Mouse (Mus musculus) heart, embryonic 16.5 days (tissue): ENCODE results near the gene Trim59. TPM values are rescaled to one million over a fixed set of nuclear protein-coding genes. Genes with fewer than 3 reads are reported as not detected.

ENCODE experiments used
- ATAC-seq: fragments of 200-750 bp; cut with Nextera tagmentation; replicated peaks from 2 replicates; pipeline ENCODE4 v1.8.0; 2017; ENCODE audit warnings: moderate number of reproducible peaks; ENCODE audit not compliant: insufficient read depth, low FRiP score; ENCODE audit errors: extremely low read depth
- H3K27ac ChIP-seq: fragments of 300-500 bp; sonication (generic); 2 replicates; pipeline ENCODE4 v1.5.1; 2014; ENCODE audit warnings: mild to moderate bottlenecking, low read length, control low read depth, moderate library complexity
- H3K27me3 ChIP-seq: fragments of 300-500 bp; sonication (generic); 2 replicates; pipeline ENCODE4 v1.6.1; 2014; ENCODE audit warnings: low read length, mixed read lengths; ENCODE audit not compliant: control insufficient read depth, insufficient read depth
- H3K36me3 ChIP-seq: fragments of 300-500 bp; sonication (generic); 2 replicates; pipeline ENCODE4 v1.6.1; 2014; ENCODE audit not compliant: control insufficient read depth, insufficient read depth
- H3K4me1 ChIP-seq: fragments of 300-500 bp; sonication (generic); 2 replicates; pipeline ENCODE4 v1.6.1; 2014; ENCODE audit warnings: low read length, mixed read lengths; ENCODE audit not compliant: control insufficient read depth, insufficient read depth
- H3K4me2 ChIP-seq: fragments of 300-500 bp; sonication (generic); 2 replicates; pipeline ENCODE4 v1.6.1; 2014; ENCODE audit warnings: low read depth, mild to moderate bottlenecking, control low read depth, low read length
- H3K4me3 ChIP-seq: fragments of 300-500 bp; sonication (generic); 2 replicates; pipeline ENCODE4 v1.5.1; 2014; ENCODE audit warnings: mild to moderate bottlenecking, control low read depth, low read length
- H3K9ac ChIP-seq: fragments of 300-500 bp; sonication (generic); 2 replicates; pipeline ENCODE4 v1.6.1; 2014; ENCODE audit warnings: low read length, control low read depth
- H3K9me3 ChIP-seq: fragments of 300-500 bp; sonication (generic); replicated peaks from 2 replicates; pipeline ENCODE4 v1.6.1; 2016; ENCODE audit warnings: low read length; ENCODE audit not compliant: control insufficient read depth
- WGBS: fragments of 180-500 bp; shearing (Covaris S2); extraction: QIAGEN DNeasy Blood & Tissue Kit; methylation state at CpG from one replicate; pipeline ENCODE4 v1.1.7; 2014; 5-methylcytosine and 5-hydroxymethylcytosine counted together
- polyA plus RNA-seq: library from polyadenylated mRNA; unstranded; fragments of >200 nt; fragmentation: Nextera tagmentation; extraction: Ambion mirVana; gene quantifications from 2 replicates; pipeline ENCODE4 v1.2.1, GENCODE M21; 2015

The Trim59 gene
- 61.8 and 69.6 TPM in 2 replicates for polyA plus RNA-seq

GRCm38 (mm10) chr3:69044645-69045399, at the start of gene Trim59:
Gene Trim59, minus strand, starts transcription at chr3:69044755.
- under 1% methylated on average over 75 of the region's 80 CpGs for WGBS
- peak; percentile 94 for ATAC-seq

GRCm38 (mm10) chr3:69064005-69064404, 19.4 kb upstream of the Trim59 start:
- no peak overlapping the region for H3K9ac ChIP-seq
- H3K4me1 ChIP-seq, result no peaks in the 10 kb centered on the region
- H3K4me3 ChIP-seq, result no peak overlapping the region
- H3K36me3 ChIP-seq, result no peaks in the 10 kb centered on the region
- H3K9me3 ChIP-seq, result no peaks in the 10 kb centered on the region
- no peak overlapping the region for H3K27ac ChIP-seq
- no peak for ATAC-seq
- H3K4me2 ChIP-seq, result no peak overlapping the region
- WGBS, result 30% methylated on average over 1 of the region's 1 CpGs
- H3K27me3 ChIP-seq, result no peaks in the 10 kb centered on the region

More at GRCm38 (mm10) chr3:69044645-69045399, at the start of gene Trim59:
- peak within 1 kb of the TSS; percentile 91 for H3K9ac ChIP-seq
- H3K4me3 ChIP-seq, result peak within 1 kb of the TSS; percentile 96
- H3K4me1 ChIP-seq, result peaks cover 17% of the 10 kb centered on the region
- H3K36me3 ChIP-seq, result peaks cover 4% of the 10 kb centered on the region
- H3K27ac ChIP-seq, result peak within 1 kb of the TSS; percentile 91
- no peaks in the 10 kb centered on the region for H3K9me3 ChIP-seq
- peak within 1 kb of the TSS; percentile 76 for H3K4me2 ChIP-seq
- H3K27me3 ChIP-seq, result no peaks in the 10 kb centered on the region

- H3K4me3 ChIP-seq, result no peak overlapping the region
- no peak for ATAC-seq
- no peaks in the 10 kb centered on the region for H3K9me3 ChIP-seq
- no peaks in the 10 kb centered on the region for H3K36me3 ChIP-seq
- H3K9ac ChIP-seq, result no peak overlapping the region
- 82% methylated on average over 1 of the region's 1 CpGs for WGBS
- H3K4me1 ChIP-seq, result no peaks in the 10 kb centered on the region
- no peaks in the 10 kb centered on the region for H3K27me3 ChIP-seq
- H3K27ac ChIP-seq, result no peak overlapping the region
- H3K4me2 ChIP-seq, result no peak overlapping the region
These were observed 18.2 kb upstream of the Trim59 start for GRCm38 (mm10) chr3:69062764-69063163.

DNA sequence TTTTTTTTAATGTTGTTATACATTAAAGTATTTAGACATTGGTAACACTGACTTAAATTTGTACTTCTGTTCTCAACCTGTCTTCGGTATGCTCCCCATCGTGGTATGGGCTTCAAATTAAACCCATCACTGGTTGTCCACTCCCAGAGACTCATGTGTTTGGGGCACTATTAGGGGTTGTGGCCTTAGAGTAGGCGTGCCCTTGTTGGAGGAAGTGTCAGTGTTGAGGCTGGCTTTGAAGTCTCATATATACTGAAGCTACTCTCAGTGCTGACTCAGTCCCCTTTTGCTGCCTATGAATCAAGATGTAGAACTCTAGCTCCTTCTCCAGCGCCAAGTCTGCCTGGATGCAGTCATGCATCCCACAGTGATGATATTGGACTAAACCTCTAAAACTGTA, 16.1 kb upstream of the Trim59 start:
- H3K4me3 ChIP-seq, result no peak overlapping the region
- no peaks in the 10 kb centered on the region for H3K27me3 ChIP-seq
- no peaks in the 10 kb centered on the region for H3K9me3 ChIP-seq
- 93% methylated on average over 4 of the region's 4 CpGs for WGBS
- no peak overlapping the region for H3K27ac ChIP-seq
- H3K4me1 ChIP-seq, result no peaks in the 10 kb centered on the region
- no peak for ATAC-seq
- H3K36me3 ChIP-seq, result no peaks in the 10 kb centered on the region
- no peak overlapping the region for H3K9ac ChIP-seq
- no peak overlapping the region for H3K4me2 ChIP-seq

- Histone ChIP-seq H3K4me1 (no peaks in the 10 kb centered on the region), H3K9me3 (no peaks in the 10 kb centered on the region), H3K27ac (no peak overlapping the region), H3K36me3 (no peaks in the 10 kb centered on the region), H3K4me2 (no peak overlapping the region), H3K4me3 (no peak overlapping the region), H3K9ac (no peak overlapping the region), H3K27me3 (no peaks in the 10 kb centered on the region)
- no peak for ATAC-seq
- WGBS, result 78% methylated on average over 3 of the region's 3 CpGs
These were observed 11.3 kb upstream of the Trim59 start for GRCm38 (mm10) chr3:69055871-69056270.

GRCm38 (mm10) chr3:69054760-69055432, 10.3 kb upstream of the Trim59 start:
- H3K9me3 ChIP-seq, result no peaks in the 10 kb centered on the region
- no peak overlapping the region for H3K4me2 ChIP-seq
- H3K27ac ChIP-seq, result no peak overlapping the region
- no peaks in the 10 kb centered on the region for H3K4me1 ChIP-seq
- no peaks in the 10 kb centered on the region for H3K27me3 ChIP-seq
- WGBS, result 65% methylated on average over 7 of the region's 7 CpGs
- H3K4me3 ChIP-seq, result no peak overlapping the region
- no peak for ATAC-seq
- H3K9ac ChIP-seq, result no peak overlapping the region
- no peaks in the 10 kb centered on the region for H3K36me3 ChIP-seq

DNA sequence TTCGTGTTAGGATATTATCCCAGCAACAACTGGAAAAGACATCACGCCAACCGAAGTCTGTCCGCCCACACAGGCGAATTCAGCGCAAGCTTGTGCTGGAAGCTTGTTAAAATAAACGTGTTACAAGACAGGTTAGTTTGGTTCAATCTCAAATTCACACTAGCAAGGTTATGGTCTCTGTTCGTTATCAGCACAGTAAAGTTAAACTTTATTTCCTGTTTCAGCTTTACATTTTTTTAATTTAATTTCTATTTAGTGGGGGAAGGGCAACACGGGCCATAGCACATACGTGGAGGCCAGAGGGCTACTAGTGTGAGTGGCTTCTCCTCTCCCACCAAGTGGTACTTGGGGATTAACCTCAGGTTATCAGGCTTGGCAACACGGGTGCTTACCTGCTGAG, 7.3 kb upstream of the Trim59 start:
- no peak for ATAC-seq
- no peak overlapping the region for H3K27ac ChIP-seq
- no peaks in the 10 kb centered on the region for H3K36me3 ChIP-seq
- 88% methylated on average over 11 of the region's 11 CpGs for WGBS
- no peaks in the 10 kb centered on the region for H3K27me3 ChIP-seq
- H3K9me3 ChIP-seq, result no peaks in the 10 kb centered on the region
- no peak overlapping the region for H3K4me3 ChIP-seq
- no peaks in the 10 kb centered on the region for H3K4me1 ChIP-seq
- H3K4me2 ChIP-seq, result no peak overlapping the region
- no peak overlapping the region for H3K9ac ChIP-seq

GRCm38 (mm10) chr3:69049011-69049410, 4.5 kb upstream of the Trim59 start:
- H3K9me3 ChIP-seq, result no peaks in the 10 kb centered on the region
- no peak overlapping the region for H3K27ac ChIP-seq
- no peaks in the 10 kb centered on the region for H3K36me3 ChIP-seq
- H3K27me3 ChIP-seq, result no peaks in the 10 kb centered on the region
- H3K4me1 ChIP-seq, result peaks cover 5% of the 10 kb centered on the region
- 72% methylated on average over 6 of the region's 6 CpGs for WGBS
- H3K4me2 ChIP-seq, result no peak overlapping the region
- H3K4me3 ChIP-seq, result no peak overlapping the region
- H3K9ac ChIP-seq, result no peak overlapping the region
- no peak for ATAC-seq

- H3K27ac ChIP-seq, result no peak overlapping the region
- H3K4me1 ChIP-seq, result peaks cover 12% of the 10 kb centered on the region
- WGBS, result 65% methylated on average over 4 of the region's 4 CpGs
- no peaks in the 10 kb centered on the region for H3K9me3 ChIP-seq
- H3K27me3 ChIP-seq, result no peaks in the 10 kb centered on the region
- H3K4me3 ChIP-seq, result no peak overlapping the region
- no peak overlapping the region for H3K4me2 ChIP-seq
- no peaks in the 10 kb centered on the region for H3K36me3 ChIP-seq
- no peak overlapping the region for H3K9ac ChIP-seq
- ATAC-seq, result no peak
These were observed 3.1 kb upstream of the Trim59 start for GRCm38 (mm10) chr3:69047684-69048083.
